Mouse (Mus musculus): ENCODE measurements at regions not wholly inside any gene's neighbourhood (a gene's known extent, or its start where the extent isn't known, plus 50 kb on each side); places are given as distances from the start of the nearest gene placed in this dataset.

GRCm38 (mm10) chr17:3248875-3249274 lies 77.5 kb upstream of the Tiam2 start:
- H3K4me1 ChIP-seq = peaks cover 10% of the 10 kb centered on the region
- H3K4me2 ChIP-seq = no peak overlapping the region
- no peak overlapping the region for H3K4me3 ChIP-seq
- no peak overlapping the region for H3K27ac ChIP-seq
- no peaks in the 10 kb centered on the region for H3K36me3 ChIP-seq
- ATAC-seq (ENCODE audit: borderline replicate concordance, extremely low read depth, low FRiP score, low TSS enrichment) = no peak
- no peak overlapping the region for H3K9ac ChIP-seq
- 59% methylated on average over 6 of the region's 6 CpGs for WGBS
- H3K27me3 ChIP-seq = no peaks in the 10 kb centered on the region
- H3K9me3 ChIP-seq = no peaks in the 10 kb centered on the region

DNA sequence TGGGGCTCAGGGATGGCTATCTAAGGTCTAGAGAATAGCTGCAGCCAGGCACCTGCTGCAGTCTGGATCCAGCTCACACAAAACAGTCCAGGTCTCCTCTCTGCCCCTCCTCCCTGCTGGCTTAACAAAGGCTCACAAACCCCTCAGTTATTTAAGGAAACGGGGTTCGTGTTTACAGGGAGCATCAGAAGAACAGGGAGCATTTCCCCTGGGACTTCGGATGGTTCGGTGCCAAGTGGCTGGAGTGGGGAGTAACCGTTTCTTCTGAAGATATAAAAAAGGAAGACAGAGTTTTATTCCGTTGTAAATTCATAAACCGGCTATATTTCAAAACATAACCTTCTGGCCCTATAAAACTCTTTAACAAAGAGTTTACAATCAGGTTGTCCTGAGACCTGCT lies 77.1 kb upstream of the Tiam2 start:
- Histone ChIP-seq H3K4me2 (no peak overlapping the region), H3K9me3 (no peaks in the 10 kb centered on the region), H3K4me1 (peaks cover 10% of the 10 kb centered on the region), H3K4me3 (no peak overlapping the region), H3K36me3 (no peaks in the 10 kb centered on the region), H3K27me3 (no peaks in the 10 kb centered on the region), H3K27ac (no peak overlapping the region), H3K9ac (no peak overlapping the region)
- 69% methylated on average over 7 of the region's 7 CpGs for WGBS
- no peak for ATAC-seq (ENCODE audit: borderline replicate concordance, extremely low read depth, low FRiP score, low TSS enrichment)

- 90% methylated on average over 4 of the region's 4 CpGs for WGBS
- Histone ChIP-seq H3K27me3 (no peaks in the 10 kb centered on the region), H3K4me2 (no peak overlapping the region), H3K36me3 (no peaks in the 10 kb centered on the region), H3K4me3 (no peak overlapping the region), H3K9ac (no peak overlapping the region), H3K4me1 (peaks cover 10% of the 10 kb centered on the region), H3K9me3 (no peaks in the 10 kb centered on the region), H3K27ac (no peak overlapping the region)
- ATAC-seq (ENCODE audit: borderline replicate concordance, extremely low read depth, low FRiP score, low TSS enrichment) = no peak
These were observed 75.2 kb upstream of the Tiam2 start for GRCm38 (mm10) chr17:3251176-3251575.

- WGBS = 94% methylated on average over 5 of the region's 5 CpGs
- ATAC-seq (ENCODE audit: borderline replicate concordance, extremely low read depth, low FRiP score, low TSS enrichment) = no peak
- H3K27me3 ChIP-seq = no peaks in the 10 kb centered on the region
These were observed 74.4 kb upstream of the Tiam2 start for GRCm38 (mm10) chr17:3251966-3252365.

DNA sequence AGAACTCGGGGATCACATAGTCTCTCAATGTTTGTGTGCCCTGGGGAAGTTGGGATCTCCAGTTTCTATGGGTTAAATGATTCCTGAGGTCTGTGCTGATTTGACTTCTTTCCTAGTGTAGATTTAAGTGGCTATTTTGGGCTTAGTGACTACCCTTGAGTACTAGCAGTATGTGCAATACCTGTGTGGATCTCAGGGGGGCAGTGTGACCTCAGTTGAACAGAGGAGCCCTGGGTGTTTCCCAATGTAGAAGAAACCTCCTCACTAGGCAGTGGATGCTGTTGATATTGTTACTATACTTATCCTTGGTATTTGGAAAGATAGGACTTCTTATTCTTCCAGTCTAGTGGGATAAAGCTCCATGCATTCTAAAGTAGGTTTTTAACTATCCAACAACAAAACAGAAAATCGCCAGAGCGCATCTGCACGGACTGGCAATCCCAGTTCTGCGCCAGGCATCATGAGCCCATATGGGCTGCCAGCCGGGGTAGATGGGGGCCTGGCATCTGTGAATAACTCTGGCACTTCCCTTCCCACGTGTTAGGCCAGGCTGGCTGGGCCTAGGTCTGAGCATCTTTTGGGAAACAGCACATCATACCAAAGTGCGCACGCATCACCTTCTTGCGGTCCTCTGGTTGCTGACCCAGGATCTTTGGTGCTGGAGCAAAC lies 72.7 kb upstream of the Tiam2 start:
- H3K27me3 ChIP-seq = no peaks in the 10 kb centered on the region
- no peak for ATAC-seq (ENCODE audit: borderline replicate concordance, extremely low read depth, low FRiP score, low TSS enrichment)
- no peaks in the 10 kb centered on the region for H3K9me3 ChIP-seq
- no peaks in the 10 kb centered on the region for H3K36me3 ChIP-seq
- no peak overlapping the region for H3K9ac ChIP-seq
- no peak overlapping the region for H3K27ac ChIP-seq
- H3K4me2 ChIP-seq = no peak overlapping the region
- H3K4me3 ChIP-seq = no peak overlapping the region
- WGBS = 90% methylated on average over 10 of the region's 10 CpGs
- no peaks in the 10 kb centered on the region for H3K4me1 ChIP-seq

More at GRCm38 (mm10) chr17:3251966-3252365, 74.4 kb upstream of the Tiam2 start:
- Histone ChIP-seq H3K27ac (no peak overlapping the region), H3K36me3 (no peaks in the 10 kb centered on the region), H3K4me2 (no peak overlapping the region), H3K4me3 (no peak overlapping the region), H3K9me3 (no peaks in the 10 kb centered on the region), H3K9ac (no peak overlapping the region), H3K4me1 (0 out of 2 replicates have a peak, but pooled peaks cover 4% of the 10 kb centered on the region)

DNA sequence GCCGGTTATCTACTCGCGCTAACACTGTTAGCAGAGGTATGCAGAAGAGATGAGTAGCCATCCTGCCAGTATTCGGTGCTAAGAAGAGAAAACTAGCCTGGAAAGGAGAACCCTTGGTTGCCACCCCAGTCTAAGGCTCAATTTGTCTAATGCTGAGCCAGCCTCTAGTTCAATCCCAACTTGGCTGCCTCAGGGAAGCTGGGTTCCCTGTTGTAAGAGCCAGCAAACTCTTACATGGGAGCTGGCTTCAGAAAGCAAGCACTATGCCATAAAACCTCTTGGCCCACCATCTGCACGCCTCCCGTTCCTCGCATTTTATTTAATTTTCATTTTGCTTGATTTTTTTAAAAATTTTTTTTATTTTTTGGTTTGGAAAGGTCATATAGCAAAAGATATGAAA lies 69.6 kb upstream of the Tiam2 start:
- no peaks in the 10 kb centered on the region for H3K36me3 ChIP-seq
- no peaks in the 10 kb centered on the region for H3K4me1 ChIP-seq
- no peaks in the 10 kb centered on the region for H3K27me3 ChIP-seq
- no peak overlapping the region for H3K9ac ChIP-seq
- H3K27ac ChIP-seq = no peak overlapping the region
- no peak for ATAC-seq (ENCODE audit: borderline replicate concordance, extremely low read depth, low FRiP score, low TSS enrichment)
- WGBS = 95% methylated on average over 7 of the region's 7 CpGs
- no peak overlapping the region for H3K4me2 ChIP-seq
- no peaks in the 10 kb centered on the region for H3K9me3 ChIP-seq
- H3K4me3 ChIP-seq = no peak overlapping the region

GRCm38 (mm10) chr17:3258811-3259510 lies 67.4 kb upstream of the Tiam2 start:
- no peak for ATAC-seq (ENCODE audit: borderline replicate concordance, extremely low read depth, low FRiP score, low TSS enrichment)
- Histone ChIP-seq H3K4me2 (no peak overlapping the region), H3K4me3 (no peak overlapping the region), H3K4me1 (no peaks in the 10 kb centered on the region), H3K9me3 (no peaks in the 10 kb centered on the region), H3K36me3 (no peaks in the 10 kb centered on the region), H3K27me3 (no peaks in the 10 kb centered on the region), H3K27ac (no peak overlapping the region), H3K9ac (no peak overlapping the region)
- WGBS = 74% methylated on average over 9 of the region's 9 CpGs

- H3K4me3 ChIP-seq = no peak overlapping the region
- H3K9ac ChIP-seq = no peak overlapping the region
- no peaks in the 10 kb centered on the region for H3K4me1 ChIP-seq
- H3K27me3 ChIP-seq = no peaks in the 10 kb centered on the region
- H3K27ac ChIP-seq = no peak overlapping the region
- no peak for ATAC-seq (ENCODE audit: borderline replicate concordance, extremely low read depth, low FRiP score, low TSS enrichment)
- no peaks in the 10 kb centered on the region for H3K9me3 ChIP-seq
- H3K4me2 ChIP-seq = no peak overlapping the region
- no peaks in the 10 kb centered on the region for H3K36me3 ChIP-seq
- WGBS = 82% methylated on average over 11 of the region's 11 CpGs
These were observed 65.6 kb upstream of the Tiam2 start for GRCm38 (mm10) chr17:3260796-3261195.

DNA sequence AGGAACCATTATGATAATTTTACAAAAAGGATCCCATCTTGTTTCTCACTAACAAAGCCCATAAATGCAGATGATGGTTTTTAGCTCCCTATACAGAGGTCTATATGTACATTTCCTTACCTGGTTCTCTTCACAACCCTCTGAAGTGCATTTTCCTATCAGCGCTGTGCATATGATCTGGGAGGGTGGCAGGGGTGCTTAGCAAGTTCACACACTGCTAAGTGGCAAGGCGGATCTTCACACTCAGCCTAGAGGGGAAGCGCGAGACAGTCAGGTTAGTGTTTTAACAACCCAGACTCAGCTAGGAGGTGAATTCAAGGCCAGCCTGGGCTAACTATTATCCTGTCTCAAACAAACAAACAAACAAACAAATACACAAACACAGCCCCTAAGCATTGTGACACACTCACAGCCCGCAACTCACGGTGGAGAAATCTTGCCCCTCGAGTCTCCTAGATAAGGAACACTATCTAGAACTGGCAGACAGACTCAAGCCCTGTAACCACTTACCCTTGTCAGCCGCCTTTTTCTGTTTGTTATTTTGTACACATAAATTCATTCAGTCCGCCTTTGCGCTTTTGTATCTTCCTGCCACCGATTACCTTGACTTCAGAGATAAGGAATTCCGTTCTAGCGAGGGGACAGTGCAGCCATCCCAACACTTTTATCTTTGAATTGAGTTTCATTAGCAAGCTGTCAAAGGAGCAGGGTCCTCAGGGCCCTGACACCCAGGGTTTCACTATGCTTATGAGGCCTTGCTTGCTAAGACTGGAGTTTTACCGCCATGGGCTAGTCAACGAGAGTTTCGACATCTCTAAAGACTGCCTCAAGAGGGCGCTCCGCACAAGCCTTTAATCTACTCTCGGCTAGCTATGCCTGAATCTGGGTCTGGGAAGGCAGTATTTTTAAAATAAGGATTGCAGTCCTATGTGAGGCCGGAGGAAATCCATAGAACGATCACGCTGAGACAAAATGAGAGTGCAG lies 53.0 kb upstream of the Tiam2 start:
- H3K9ac ChIP-seq = no peak overlapping the region
- no peak overlapping the region for H3K27ac ChIP-seq
- H3K36me3 ChIP-seq = no peaks in the 10 kb centered on the region
- peak; percentile 53; the same call in 1 of the 2 replicates for ATAC-seq (ENCODE audit: borderline replicate concordance, extremely low read depth, low FRiP score, low TSS enrichment)
- peaks cover 19% of the 10 kb centered on the region for H3K4me1 ChIP-seq
- no peaks in the 10 kb centered on the region for H3K27me3 ChIP-seq
- WGBS = 38% methylated on average over 22 of the region's 22 CpGs
- H3K9me3 ChIP-seq = no peaks in the 10 kb centered on the region
- no peak overlapping the region for H3K4me2 ChIP-seq
- no peak overlapping the region for H3K4me3 ChIP-seq

DNA sequence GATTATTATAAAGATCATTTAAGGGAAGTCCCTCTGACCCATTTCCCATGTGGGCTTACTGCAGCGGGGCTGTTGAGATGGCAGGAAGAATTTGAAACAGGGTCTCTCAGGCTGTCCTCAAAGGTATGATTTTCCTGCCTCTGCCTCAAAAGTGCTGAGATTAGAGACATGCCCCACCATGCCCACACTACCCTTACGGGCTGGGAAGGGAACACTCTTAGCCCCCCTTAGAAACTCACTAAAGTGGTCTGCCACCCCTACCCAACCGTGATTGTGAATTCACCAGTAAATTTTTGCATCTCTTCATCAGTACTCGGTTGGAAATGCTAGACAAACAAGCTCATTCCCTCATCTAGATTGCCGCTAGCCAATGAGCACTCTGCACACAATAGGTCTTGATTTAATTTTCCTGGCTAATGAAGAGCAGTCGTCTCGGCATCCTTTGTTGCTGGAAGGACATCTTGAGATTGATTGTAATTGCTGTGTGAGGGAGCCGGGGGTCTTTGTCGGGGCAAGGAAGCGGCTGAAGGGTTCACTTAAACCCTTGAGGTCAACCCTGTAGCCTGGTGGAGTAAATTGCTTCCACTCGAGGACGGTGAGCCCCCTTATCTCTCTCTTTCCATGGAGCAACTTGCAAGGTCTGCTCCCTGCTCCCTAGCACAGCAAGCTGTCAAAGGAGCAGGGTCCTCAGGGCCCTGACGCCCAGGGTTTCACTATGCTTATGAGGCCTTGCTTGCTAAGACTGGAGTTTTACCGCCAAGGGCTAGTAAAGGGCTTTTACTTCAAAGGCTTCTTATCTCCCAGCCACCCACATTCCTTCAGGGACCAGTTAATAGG lies 51.7 kb upstream of the Tiam2 start:
- Histone ChIP-seq H3K4me1 (peaks cover 19% of the 10 kb centered on the region), H3K9me3 (no peaks in the 10 kb centered on the region), H3K9ac (no peak overlapping the region), H3K27ac (no peak overlapping the region), H3K36me3 (no peaks in the 10 kb centered on the region), H3K4me2 (no peak overlapping the region), H3K4me3 (no peak overlapping the region), H3K27me3 (no peaks in the 10 kb centered on the region)
- peak; percentile 35; the same call in 1 of the 2 replicates for ATAC-seq (ENCODE audit: borderline replicate concordance, extremely low read depth, low FRiP score, low TSS enrichment)
- 35% methylated on average over 14 of the region's 14 CpGs for WGBS
